Mouse (Mus musculus): Measurements from ENCODE around the gene Set.

DNA sequence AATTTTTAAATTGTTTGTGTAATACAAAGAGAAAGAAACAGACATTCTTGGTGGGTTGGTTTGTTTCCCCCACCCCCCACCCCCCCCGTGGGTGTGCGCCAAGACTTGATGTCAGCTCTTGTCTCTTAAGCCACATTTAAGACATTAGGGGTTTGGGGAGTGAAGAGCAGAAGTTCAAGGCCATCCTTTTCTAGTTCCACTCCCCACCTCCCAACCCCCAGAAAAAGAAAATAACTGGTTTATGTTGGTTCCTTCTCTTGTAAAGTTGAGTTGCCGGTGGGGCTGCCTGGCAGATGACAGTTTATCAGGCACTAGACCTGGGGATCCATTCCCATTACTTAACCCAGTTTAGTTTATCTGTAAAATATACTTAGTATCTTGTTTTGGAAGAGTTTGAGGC lies 7.1 kb downstream of the Set start:
- TF ChIP-seq MAX (IDR thresholded peaks at IDR 0.05; ENCODE audit: low read depth) (no peak), E2F4 (IDR thresholded peaks at IDR 0.05; ENCODE audit: insufficient read depth) (no peak), MYOD1 (IDR thresholded peaks at IDR 0.05; ENCODE audit: control insufficient read depth in 1 of 3, insufficient read length in 2 of 3, low read depth in 2 of 3) (no peak), SRF (IDR thresholded peaks at IDR 0.05; ENCODE audit: control insufficient read depth, insufficient read length, low read depth) (no peak)
